Mouse (Mus musculus) CH12.LX (cell line): ENCODE data around the gene Zbtb22. TPM values are rescaled to one million over a fixed set of nuclear protein-coding genes. Genes with fewer than 3 reads are reported as not detected.

Experiments
- DNase-seq: peaks from one replicate; pipeline ENCODE4 v3.0.0-alpha.2; 2013; ENCODE audit errors: extremely low read depth
- H3K27ac ChIP-seq: 2 replicates; pipeline ENCODE4 v1.5.1; 2012; ENCODE audit warnings: low read depth, mild to moderate bottlenecking, control low read depth, moderate library complexity; ENCODE audit not compliant: insufficient read depth
- H3K27me3 ChIP-seq: replicated peaks from 2 replicates; pipeline ENCODE3; 2012; ENCODE audit warnings: inconsistent platforms
- H3K36me3 ChIP-seq, 2 experiments: replicated peaks in 1 of 2; 2 replicates each; pipeline versions ENCODE3 to v1.6.1; 2012; ENCODE audit warnings: inconsistent platforms in 1 of 2, low read length in 1 of 2, mild to moderate bottlenecking in 1 of 2, mixed read lengths in 1 of 2, moderate library complexity in 1 of 2; ENCODE audit not compliant: control insufficient read depth in 1 of 2, insufficient read depth in 1 of 2
- H3K4me1 ChIP-seq, 2 experiments: 2 replicates each; pipeline ENCODE4 v1.6.1; 2012; ENCODE audit warnings: inconsistent platforms in 1 of 2, moderate library complexity in 1 of 2; ENCODE audit not compliant: insufficient read depth in 2 of 2, control insufficient read depth in 1 of 2
- H3K4me2 ChIP-seq: 2 replicates; pipeline ENCODE4 v1.6.1; 2012; ENCODE audit warnings: low read depth, mild to moderate bottlenecking, control low read depth; ENCODE audit not compliant: poor library complexity, insufficient read depth, severe bottlenecking
- H3K4me3 ChIP-seq, 3 experiments: fragments of 150-350 bp in 1 of 3; sonication (generic) in 1 of 3; replicated peaks in 1 of 3; 2 replicates each; pipeline versions ENCODE3 to v1.5.1; 2011 to 2012; ENCODE audit warnings: low read depth in 2 of 3, low read length in 2 of 3, mild to moderate bottlenecking in 2 of 3, moderate library complexity in 2 of 3, control low read depth in 1 of 3, improper control_type of control experiment in 1 of 3, inconsistent platforms in 1 of 3, mixed read lengths in 1 of 3; ENCODE audit not compliant: poor library complexity in 1 of 3
- H3K79me2 ChIP-seq: replicated peaks from 2 replicates; pipeline ENCODE4 v1.6.1; 2012; ENCODE audit warnings: mild to moderate bottlenecking, moderate library complexity; ENCODE audit not compliant: control insufficient read depth, poor library complexity, insufficient read depth, severe bottlenecking; ENCODE audit errors: extremely low read depth
- H3K9ac ChIP-seq: 2 replicates; pipeline ENCODE4 v1.6.1; 2012; ENCODE audit warnings: low read depth, mild to moderate bottlenecking, control low read depth, moderate library complexity; ENCODE audit not compliant: insufficient read depth
- H3K9me3 ChIP-seq: replicated peaks from 2 replicates; pipeline ENCODE3; 2012; ENCODE audit warnings: low read length, inconsistent platforms, mixed read lengths
- BHLHE40 ChIP-seq: IDR thresholded peaks from 2 replicates; pipeline ENCODE4 v1.6.1; 2011; ENCODE audit warnings: mild to moderate bottlenecking, low read depth, low read length, improper control_type of control experiment
- CHD1 ChIP-seq: IDR thresholded peaks from 2 replicates; pipeline ENCODE4 v1.6.1; 2012; ENCODE audit warnings: low read depth, low read length, improper control_type of control experiment, inconsistent platforms
- CHD2 ChIP-seq: IDR thresholded peaks from 2 replicates; pipeline ENCODE4 v1.6.1; 2011; ENCODE audit warnings: low read length, improper control_type of control experiment
- CTCF ChIP-seq, 2 experiments: IDR thresholded peaks in 1 of 2; conservative IDR thresholded peaks in 1 of 2; 2 replicates each; pipeline ENCODE4 v1.5.1; 2011 to 2012; ENCODE audit warnings: low read depth in 2 of 2, low read length in 2 of 2, improper control_type of control experiment in 1 of 2, inconsistent platforms in 1 of 2, mild to moderate bottlenecking in 1 of 2, moderate library complexity in 1 of 2
- E2F4 ChIP-seq: IDR thresholded peaks from 2 replicates; pipeline ENCODE4 v1.6.1; 2011; ENCODE audit warnings: low read depth, low read length, improper control_type of control experiment; ENCODE audit not compliant: insufficient replicate concordance
- ELF1 ChIP-seq: IDR thresholded peaks from 2 replicates; pipeline ENCODE4 v1.6.1; 2014; ENCODE audit warnings: low read depth, mild to moderate bottlenecking, inconsistent platforms, low read length, improper control_type of control experiment
- EP300 ChIP-seq: IDR thresholded peaks from 2 replicates; pipeline ENCODE4 v1.6.1; 2011; ENCODE audit warnings: low read length, improper control_type of control experiment
- HCFC1 ChIP-seq: IDR thresholded peaks from 2 replicates; pipeline ENCODE4 v1.6.1; 2012; ENCODE audit warnings: low read depth, mild to moderate bottlenecking, inconsistent platforms, low read length, improper control_type of control experiment
- IRF4 ChIP-seq: IDR thresholded peaks from 2 replicates; pipeline ENCODE4 v1.6.1; 2014; ENCODE audit warnings: low read depth, mild to moderate bottlenecking, inconsistent platforms, low read length, improper control_type of control experiment
- MAFK ChIP-seq: IDR thresholded peaks from 2 replicates; pipeline ENCODE4 v1.6.1; 2011; ENCODE audit warnings: low read length, improper control_type of control experiment; ENCODE audit not compliant: insufficient replicate concordance
- MAX ChIP-seq: IDR thresholded peaks from 2 replicates; pipeline ENCODE4 v1.6.1; 2011; ENCODE audit warnings: low read length, improper control_type of control experiment
- MAZ ChIP-seq: IDR thresholded peaks from 2 replicates; pipeline ENCODE4 v1.6.1; 2012; ENCODE audit warnings: low read depth, mild to moderate bottlenecking, inconsistent platforms, low read length, improper control_type of control experiment, moderate library complexity
- MEF2A ChIP-seq: IDR thresholded peaks from 2 replicates; pipeline ENCODE4 v1.6.1; 2014; ENCODE audit warnings: low read depth, mild to moderate bottlenecking, inconsistent platforms, low read length, improper control_type of control experiment, borderline replicate concordance
- MXI1 ChIP-seq: IDR thresholded peaks from 2 replicates; pipeline ENCODE4 v1.6.1; 2011; ENCODE audit warnings: mild to moderate bottlenecking, low read depth, low read length, improper control_type of control experiment
- MYC ChIP-seq: IDR thresholded peaks from 2 replicates; pipeline ENCODE4 v1.6.1; 2011; ENCODE audit warnings: low read depth, mild to moderate bottlenecking, improper control_type of control experiment, low read length
- NELFE ChIP-seq: IDR thresholded peaks from 2 replicates; pipeline ENCODE4 v1.6.1; 2011; ENCODE audit warnings: low read depth, low read length, improper control_type of control experiment
- NRF1 ChIP-seq: IDR thresholded peaks from 2 replicates; pipeline ENCODE4 v1.6.1; 2014; ENCODE audit warnings: low read depth, mild to moderate bottlenecking, inconsistent platforms, low read length, improper control_type of control experiment, moderate library complexity
- PAX5 ChIP-seq: IDR thresholded peaks from 2 replicates; pipeline ENCODE4 v1.6.1; 2012; ENCODE audit warnings: low read length, inconsistent platforms, mixed read lengths
- POLR2AphosphoS2 ChIP-seq: IDR thresholded peaks from 2 replicates; pipeline ENCODE4 v1.6.1; 2011; ENCODE audit warnings: low read depth, low read length, improper control_type of control experiment
- SIN3A ChIP-seq: IDR thresholded peaks from 2 replicates; pipeline ENCODE4 v1.6.1; 2012; ENCODE audit warnings: low read length, improper control_type of control experiment, inconsistent platforms
- SMC3 ChIP-seq: IDR thresholded peaks from 2 replicates; pipeline ENCODE4 v1.6.1; 2011; ENCODE audit warnings: low read depth, low read length, improper control_type of control experiment
- TBP ChIP-seq: conservative IDR thresholded peaks from 2 replicates; pipeline ENCODE4 v1.6.1; 2011; ENCODE audit warnings: low read depth, low read length, improper control_type of control experiment
- TCF12 ChIP-seq: IDR thresholded peaks from 2 replicates; pipeline ENCODE4 v1.6.1; 2014; ENCODE audit warnings: low read depth, mild to moderate bottlenecking, inconsistent platforms, low read length, improper control_type of control experiment
- UBTF ChIP-seq: IDR thresholded peaks from 2 replicates; pipeline ENCODE4 v1.6.1; 2012; ENCODE audit warnings: low read depth, mild to moderate bottlenecking, inconsistent platforms, low read length, improper control_type of control experiment, moderate library complexity
- ZC3H11A ChIP-seq: IDR thresholded peaks from 2 replicates; pipeline ENCODE4 v1.6.1; 2012; ENCODE audit warnings: low read depth, mild to moderate bottlenecking, inconsistent platforms, low read length, improper control_type of control experiment
- ZKSCAN1 ChIP-seq: IDR thresholded peaks from 2 replicates; pipeline ENCODE4 v1.6.1; 2012; ENCODE audit warnings: low read depth, inconsistent platforms, low read length, improper control_type of control experiment, borderline replicate concordance
- ZMIZ1 ChIP-seq: IDR thresholded peaks from 2 replicates; pipeline ENCODE4 v1.6.1; 2012; ENCODE audit warnings: low read depth, mild to moderate bottlenecking, inconsistent platforms, low read length, improper control_type of control experiment
- ZNF384 ChIP-seq: IDR thresholded peaks from 2 replicates; pipeline ENCODE4 v1.6.1; 2012; ENCODE audit warnings: low read depth, low read length, improper control_type of control experiment, inconsistent platforms
- dilution Hi-C: fragments of 300-500 bp; cut with MboI; formaldehyde crosslinking; loops from 2 replicates; pipeline ENCODE4 v1.14.3; 2020; ENCODE audit warnings: low sequenced_read_pairs; ENCODE audit not compliant: extremely low pct_unique_long_range_greater_than_20kb, extremely low pct_ligation_motif_present
- in situ Hi-C: fragments of 300-500 bp; cut with MboI; formaldehyde crosslinking; loops from 3 replicates; pipeline ENCODE4 v1.14.3; 2019; ENCODE audit warnings: low sequenced_read_pairs, low pct_ligation_motif_present, low pct_unique_long_range_greater_than_20kb, mixed read lengths
- polyA plus RNA-seq: library from polyadenylated mRNA; unstranded; fragments of >175 nt; gene quantifications from 2 replicates; pipeline ENCODE4 v1.2.1, GENCODE M21; 2012; ENCODE audit warnings: low read depth; ENCODE audit not compliant: insufficient read length
- total RNA-seq, 2 experiments: library from RNA; depleted of rRNA; stranded (reverse); fragments of 300-350 nt in 1 of 2; fragments of >200 nt in 1 of 2; gene quantifications; 2 replicates each; pipeline ENCODE4 v1.2.3; 2012 to 2014

Zbtb22 gene
- total and polyA plus RNA-seq, 3 experiments, result 11.7 to 23.5 (median 20.3) TPM

GRCm38 (mm10) chr17:33908331-33909076 is 7.2 kb upstream of the Zbtb22 start:
- peak overlapping the region; percentile 59 to 90 (median 72) for H3K4me3 ChIP-seq
- H3K9ac ChIP-seq, result peak overlapping the region; percentile 50
- no peaks in the 10 kb centered on the region for H3K9me3 ChIP-seq
- peak overlapping the region; percentile 53 for H3K27ac ChIP-seq
- no peak for TF ChIP-seq NELFE
- no peak for TF ChIP-seq MAZ
- no peak for TF ChIP-seq ZNF384
- peak; percentile 72 for TF ChIP-seq SIN3A
- 0 out of 2 replicates have a peak, but pooled peaks have one; percentile 80 for TF ChIP-seq UBTF
- no peak for TF ChIP-seq ZMIZ1
- TF ChIP-seq TCF12, result 0 out of 2 replicates have a peak, but pooled peaks have one; percentile 2
- TF ChIP-seq MXI1, result peak; percentile 46; the same call in 1 of the 2 replicates
- TF ChIP-seq, all 38 proteins: peak for 4
- no peak for DNase-seq
- in situ Hi-C loops, result no loop called here
- H3K79me2 ChIP-seq, result peaks cover 8% of the 10 kb centered on the region; the same call in 1 of the 2 replicates
- no peaks in the 10 kb centered on the region for H3K27me3 ChIP-seq
- peaks cover 23 to 24% of the 10 kb centered on the region in 2 experiments for H3K36me3 ChIP-seq
- peak overlapping the region; percentile 67 for H3K4me2 ChIP-seq
- dilution Hi-C loops, result no loop called here
- peaks cover 0 to 25% of the 10 kb centered on the region in 2 experiments; a peak in 2 of 4 replicates for H3K4me1 ChIP-seq

- in situ Hi-C loops (no loop called here), dilution Hi-C loops (no loop called here)
- Histone ChIP-seq H3K27ac (peak within 1 kb of the TSS; percentile 87), H3K4me2 (peak within 1 kb of the TSS; percentile 83), H3K9ac (peak within 1 kb of the TSS; percentile 80), H3K27me3 (no peaks in the 10 kb centered on the region), H3K9me3 (no peaks in the 10 kb centered on the region), H3K79me2 (peaks cover 12% of the 10 kb centered on the region; the same call in 1 of the 2 replicates), H3K4me3 (peak within 1 kb of the TSS; percentile 72 to 90 (median 89)), H3K36me3 (peaks cover 30 to 32% of the 10 kb centered on the region in 2 experiments), H3K4me1 (peaks cover 0 to 25% of the 10 kb centered on the region in 2 experiments; a peak in 2 of 4 replicates)
- DNase-seq, result peak; percentile 96
- TF ChIP-seq ZC3H11A (no peak), MAFK (no peak), E2F4 (no peak), ELF1 (peak; percentile 98), SMC3 (no peak), CTCF (conservative IDR thresholded peaks at IDR 0.05 in 1 of 2, IDR thresholded peaks at IDR 0.05 in 1 of 2; ENCODE audit: low read depth in 2 of 2, low read length in 2 of 2) (no peak), CHD1 (no peak), PAX5 (no peak), ZKSCAN1 (no peak), HCFC1 (peak; percentile 96), SIN3A (peak; percentile 51), CHD2 (peak; percentile 89), MAZ (peak; percentile 70; the same call in 1 of the 2 replicates), BHLHE40 (0 out of 2 replicates have a peak, but pooled peaks have one; percentile 3), NRF1 (peak; percentile 84), IRF4 (no peak; the same call in 1 of the 2 replicates), TCF12 (peak; percentile 53; the same call in 1 of the 2 replicates), EP300 (no peak), MYC (peak; percentile 57), MAX (peak; percentile 76; the same call in 1 of the 2 replicates), MEF2A (no peak), UBTF (0 out of 2 replicates have a peak, but pooled peaks have one; percentile 68), TBP (no peak), POLR2AphosphoS2 (0 out of 2 replicates have a peak, but pooled peaks have one; percentile 59), ZNF384 (no peak)
Measured at GRCm38 (mm10) chr17:33909077-33909868, 6.4 kb upstream of the Zbtb22 start, which contains the start of gene Daxx. Gene Daxx, plus strand, starts transcription at chr17:33909414.
